Mouse (Mus musculus): Measurements from ENCODE around the gene Dusp18. TPM values are rescaled to one million over a fixed set of nuclear protein-coding genes. Genes with fewer than 3 reads are reported as not detected.

Gene Dusp18
- polyA plus RNA-seq (2012; rRNA removed; ENCODE audit: low replicate concordance), result 1.5 and 2.1 TPM in 2 replicates

GRCm38 (mm10) chr11:3894406-3895281 lies at the start of gene Dusp18, which contains the start of gene 4921536K21Rik:
TSS of gene Dusp18 (plus strand) at chr11:3895240.
TSS of gene 4921536K21Rik (minus strand) at chr11:3895098.

GRCm38 (mm10) chr11:3863454-3864112 lies 31.5 kb upstream of the Dusp18 start, which contains the start of gene Osbp2:
TSS of gene Osbp2 (minus strand) at chr11:3863903.

GRCm38 (mm10) chr11:3914109-3914840 lies 19.2 kb downstream of the Dusp18 start, which contains the start of gene Slc35e4:
TSS of gene Slc35e4 (minus strand) at chr11:3914664.

DNA sequence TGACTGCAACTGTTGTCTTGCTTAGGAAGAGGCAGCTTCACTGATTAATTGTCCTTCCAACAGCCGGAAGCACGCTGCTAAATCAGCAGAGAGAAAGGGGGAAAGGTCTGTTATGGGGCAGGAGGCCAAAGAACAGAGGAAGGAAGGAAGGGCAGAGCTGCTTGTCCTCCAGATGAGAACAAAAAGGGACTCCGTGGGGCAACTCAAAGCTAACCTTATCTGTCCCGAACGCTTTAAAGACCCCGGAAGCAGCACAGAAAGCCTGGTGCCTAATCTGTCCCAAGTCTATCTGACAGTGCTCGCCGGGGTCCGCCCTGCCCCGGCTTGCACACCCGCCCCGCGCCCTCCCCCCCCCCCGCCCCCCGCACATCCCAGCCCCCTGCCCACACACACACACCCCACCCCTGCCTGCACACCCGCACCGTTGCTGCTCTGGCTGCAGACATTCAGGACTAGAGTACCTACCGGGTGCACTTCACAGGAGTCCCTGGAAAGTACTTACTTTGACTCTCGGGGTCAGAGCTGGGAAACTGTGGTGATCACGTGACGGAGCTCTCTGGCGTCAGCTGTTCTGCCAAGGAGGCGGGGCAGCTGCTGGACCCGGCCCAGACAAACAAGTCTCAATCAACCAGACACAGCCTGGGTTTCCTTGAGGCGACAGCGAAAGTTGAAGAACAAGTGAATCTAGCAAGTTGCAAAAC lies 36.6 kb downstream of the Dusp18 start, which contains the start of gene Tcn2:
Gene Tcn2, minus strand, starts transcription at position 649 of the 701 bp plus-strand sequence.

Other genes with a start within 250 kb of the Dusp18 start
- gene Morc2a, start 246.0 kb upstream of the Dusp18 start, polyA plus RNA-seq (2012; rRNA removed; ENCODE audit: low replicate concordance), result 1.7 and 2.8 TPM in 2 replicates
- gene Osbp2, start 31.3 kb upstream of the Dusp18 start, polyA plus RNA-seq (2012; rRNA removed; ENCODE audit: low replicate concordance), result 0.16 and 0.30 TPM in 2 replicates
- 0.09 and 0.27 TPM in 2 replicates for gene 4921536K21Rik, start 142 bp upstream of the Dusp18 start, polyA plus RNA-seq (2012; rRNA removed; ENCODE audit: low replicate concordance)
- 5.7 and 6.0 TPM in 2 replicates for gene Slc35e4, start 19.4 kb downstream of the Dusp18 start, polyA plus RNA-seq (2012; rRNA removed; ENCODE audit: low replicate concordance)
- 208 and 438 TPM in 2 replicates for gene Tcn2, start 36.9 kb downstream of the Dusp18 start, polyA plus RNA-seq (2012; rRNA removed; ENCODE audit: low replicate concordance)
- gene Pes1, start 68.7 kb downstream of the Dusp18 start, polyA plus RNA-seq (2012; rRNA removed; ENCODE audit: low replicate concordance), result 14.9 and 22.0 TPM in 2 replicates
- 0.07 and 0.14 TPM in 2 replicates for gene 4930556J24Rik, start 81.5 kb downstream of the Dusp18 start, polyA plus RNA-seq (2012; rRNA removed; ENCODE audit: low replicate concordance)
- gene Gal3st1, start 88.4 kb downstream of the Dusp18 start, polyA plus RNA-seq (2012; rRNA removed; ENCODE audit: low replicate concordance), result 133 and 187 TPM in 2 replicates
- 0.12 and 0.19 TPM in 2 replicates for gene Sec14l4, start 136.2 kb downstream of the Dusp18 start, polyA plus RNA-seq (2012; rRNA removed; ENCODE audit: low replicate concordance)
- not detected in 2 replicates for gene Sec14l3, start 169.6 kb downstream of the Dusp18 start, polyA plus RNA-seq (2012; rRNA removed; ENCODE audit: low replicate concordance)
- 48.5 and 49.0 TPM in 2 replicates for gene Mtfp1, start 200.2 kb downstream of the Dusp18 start, polyA plus RNA-seq (2012; rRNA removed; ENCODE audit: low replicate concordance)
- 31.2 and 70.7 TPM in 2 replicates for gene Sec14l2, start 228.2 kb downstream of the Dusp18 start, polyA plus RNA-seq (2012; rRNA removed; ENCODE audit: low replicate concordance)
- gene Rnf215, start 240.0 kb downstream of the Dusp18 start, polyA plus RNA-seq (2012; rRNA removed; ENCODE audit: low replicate concordance), result 12.4 and 20.5 TPM in 2 replicates

All from duodenum, adult 2 months (tissue).